Mouse (Mus musculus): Measurements from ENCODE around the gene Mdc1.

DNA sequence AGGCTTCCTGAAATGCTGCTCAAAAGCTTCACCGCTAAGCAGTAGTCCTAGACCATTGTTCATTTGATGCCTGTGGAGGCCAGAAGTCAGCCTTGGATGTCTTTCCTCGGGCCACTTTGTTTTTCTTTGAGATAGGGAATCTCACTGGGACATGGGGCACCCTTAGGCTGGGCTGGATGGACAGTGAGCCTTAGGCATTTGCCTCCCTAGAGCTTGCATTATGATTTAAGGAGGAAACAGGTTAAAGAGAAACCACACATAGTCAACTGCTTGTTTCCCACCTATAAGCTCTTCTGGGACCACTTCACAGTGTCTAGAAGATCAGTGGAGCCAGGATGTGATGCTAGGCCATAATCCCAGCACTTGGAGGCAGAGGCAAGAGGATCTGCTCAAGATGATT lies 18.5 kb downstream of the Mdc1 start:
- TF ChIP-seq EP300 (IDR thresholded peaks at IDR 0.05) (no peak), CTCF (IDR thresholded peaks at IDR 0.05) (no peak)

Data from lung, postnatal 0 days (tissue).